Mouse (Mus musculus): ENCODE data around the gene Mcrs1. TPM values are rescaled to one million over a fixed set of nuclear protein-coding genes. Genes with fewer than 3 reads are reported as not detected.
"Not testable (repeated sequence)": the region's sequence is repeated elsewhere in the genome, so short reads cannot be mapped to it uniquely, and the experiment has no call there.

Gene Mcrs1
- polyA plus RNA-seq, 1 experiment from 2014 or later: 64.2 TPM

DNA sequence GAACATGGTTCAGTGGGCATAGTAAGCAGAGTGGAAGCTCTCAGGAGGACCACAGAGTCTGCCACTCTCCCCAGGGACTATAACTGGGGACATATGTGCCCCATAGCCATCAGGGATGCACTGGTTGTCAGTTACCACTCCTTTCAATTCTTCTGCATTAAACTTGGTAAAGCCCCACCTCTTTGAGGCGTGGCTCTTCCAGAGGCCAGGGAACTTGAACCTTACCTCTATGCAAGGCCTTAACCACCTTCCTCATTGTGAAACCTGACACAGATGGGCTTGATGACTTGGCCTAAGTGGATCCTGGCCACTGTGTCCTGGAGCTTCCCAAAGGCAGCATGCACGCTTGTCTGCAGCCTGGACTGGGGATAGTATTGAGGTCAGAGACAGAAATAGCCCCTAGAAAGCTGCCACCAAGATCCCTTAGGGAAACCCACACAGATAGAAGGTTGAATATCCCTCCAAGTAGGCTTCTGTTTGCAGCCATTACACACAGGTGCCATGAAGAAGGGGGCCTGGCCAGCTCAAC is 2.8 kb upstream of the Mcrs1 start:
- H3K9ac ChIP-seq (ENCODE audit: low read length): no peak overlapping the region
- no peaks in the 10 kb centered on the region for H3K27me3 ChIP-seq (ENCODE audit: control insufficient read depth, insufficient read depth, low read length)
- TF ChIP-seq CTCF (IDR thresholded peaks at IDR 0.05; ENCODE audit: low read depth): no peak
- no peak for TF ChIP-seq EP300 (optimal IDR thresholded peaks at IDR 0.05)
- H3K4me3 ChIP-seq (ENCODE audit: low read depth, low read length): no peak overlapping the region
- H3K4me2 ChIP-seq (replicated peaks; ENCODE audit: low read depth): no peak overlapping the region
- DNase-seq (ENCODE audit: low spot score) (no peak), ATAC-seq (ENCODE audit: low FRiP score, low TSS enrichment) (no peak)
- no peaks in the 10 kb centered on the region for H3K36me3 ChIP-seq (ENCODE audit: control insufficient read depth, insufficient read depth, low read length)
- no peaks in the 10 kb centered on the region for H3K4me1 ChIP-seq (replicated peaks; ENCODE audit: control insufficient read depth, insufficient read depth)
- no peaks in the 10 kb centered on the region for H3K9me3 ChIP-seq (ENCODE audit: control insufficient read depth, low read length)
- H3K27ac ChIP-seq (replicated peaks): no peak overlapping the region
- 81% methylated on average over 2 of the region's 2 CpGs for WGBS

DNA sequence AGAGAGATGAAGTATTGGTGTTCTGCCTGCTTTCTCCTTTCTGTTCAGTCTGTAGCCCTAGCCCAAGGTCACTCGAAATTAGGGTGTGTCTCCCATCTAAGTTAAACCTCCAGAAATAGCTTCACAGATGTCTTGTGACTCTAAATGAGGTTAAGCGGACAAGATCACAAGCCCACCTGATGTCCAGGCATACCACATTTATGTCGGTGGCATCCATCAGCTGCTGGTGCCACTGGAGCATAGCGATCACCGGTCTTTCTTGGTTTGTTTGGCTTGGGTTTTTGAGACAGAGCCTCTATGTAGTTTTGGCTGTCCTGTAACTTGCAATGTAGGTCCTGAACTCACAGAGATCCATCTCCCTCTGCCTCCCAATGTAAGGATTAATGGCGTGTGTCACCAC is 2.0 kb upstream of the Mcrs1 start:
- ATAC-seq (ENCODE audit: low FRiP score, low TSS enrichment): no peak
- Histone ChIP-seq H3K4me3 (ENCODE audit: low read depth, low read length) (no peak overlapping the region), H3K36me3 (ENCODE audit: control insufficient read depth, insufficient read depth, low read length) (no peaks in the 10 kb centered on the region), H3K4me2 (replicated peaks; ENCODE audit: low read depth) (no peak overlapping the region), H3K9ac (ENCODE audit: low read length) (no peak overlapping the region), H3K4me1 (replicated peaks; ENCODE audit: control insufficient read depth, insufficient read depth) (no peaks in the 10 kb centered on the region), H3K9me3 (ENCODE audit: control insufficient read depth, low read length) (no peaks in the 10 kb centered on the region), H3K27ac (replicated peaks) (no peak overlapping the region), H3K27me3 (ENCODE audit: control insufficient read depth, insufficient read depth, low read length) (no peaks in the 10 kb centered on the region)
- no peak for TF ChIP-seq CTCF (IDR thresholded peaks at IDR 0.05; ENCODE audit: low read depth)
- DNase-seq (ENCODE audit: low spot score): no peak
- 85% methylated on average over 6 of the region's 6 CpGs for WGBS

DNA sequence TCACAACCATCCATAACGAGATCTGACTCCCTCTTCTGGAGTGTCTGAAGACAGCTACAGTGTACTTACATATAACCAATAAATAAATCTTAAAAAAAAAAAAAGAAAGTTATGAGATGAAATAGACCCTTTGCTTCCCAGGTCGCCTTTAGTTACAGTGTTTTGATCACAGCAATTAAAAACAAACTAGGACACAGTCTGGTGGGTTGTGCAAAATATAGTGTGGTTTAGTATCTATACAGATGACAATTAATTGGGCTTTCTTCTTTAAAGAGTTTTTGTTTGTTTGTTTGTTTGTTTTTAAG is 1.4 kb upstream of the Mcrs1 start:
- 39% methylated on average over 2 of the region's 2 CpGs for WGBS

DNA sequence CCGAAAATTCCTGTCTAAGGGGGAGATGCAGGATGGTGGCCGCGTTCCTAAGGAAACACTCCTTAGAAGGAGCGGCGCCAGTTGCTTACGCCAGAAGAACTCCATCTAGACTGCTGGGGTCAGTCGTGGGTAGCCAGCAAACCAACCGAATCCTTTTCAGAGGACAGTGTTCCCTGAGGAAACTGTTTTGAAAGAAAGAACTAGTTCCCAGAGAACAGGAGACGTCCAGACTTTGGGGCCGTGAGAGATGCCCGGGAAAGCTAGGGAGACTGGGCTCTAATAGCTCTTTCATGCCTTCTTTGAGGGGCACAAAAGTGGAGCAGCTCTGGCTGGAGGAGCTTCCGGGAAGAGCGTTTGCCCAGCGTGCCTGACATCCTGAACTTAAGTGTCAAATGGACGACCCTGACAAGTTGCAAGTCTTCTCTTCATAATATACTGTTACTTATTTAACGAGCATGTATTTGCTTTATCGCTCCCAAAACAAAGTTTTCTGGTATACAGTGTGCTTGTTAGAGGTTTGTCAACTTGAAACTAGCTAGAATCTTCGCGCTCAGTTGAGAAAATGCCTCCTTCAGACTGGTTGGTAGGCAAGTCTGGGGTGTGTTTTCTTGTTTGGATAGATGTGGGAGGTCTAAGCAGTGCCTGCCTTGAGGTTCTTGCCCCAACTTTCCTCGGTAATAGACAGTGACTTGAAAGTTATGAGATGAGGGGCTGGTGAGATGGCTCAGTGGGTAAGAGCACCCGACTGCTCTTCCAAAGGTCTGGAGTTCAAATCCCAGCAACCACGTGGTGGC is 817 bp upstream of the Mcrs1 start:
- Histone ChIP-seq H3K36me3 (ENCODE audit: control insufficient read depth, insufficient read depth, low read length) (0 out of 2 replicates have a peak, but pooled peaks cover under 1% of the 10 kb centered on the region), H3K27me3 (ENCODE audit: control insufficient read depth, insufficient read depth, low read length) (no peaks in the 10 kb centered on the region), H3K4me1 (replicated peaks; ENCODE audit: control insufficient read depth, insufficient read depth) (no peaks in the 10 kb centered on the region), H3K4me3 (ENCODE audit: low read depth, low read length) (peak overlapping the region; percentile 57), H3K27ac (replicated peaks) (peak overlapping the region; percentile 99), H3K4me2 (replicated peaks; ENCODE audit: low read depth) (peak overlapping the region; percentile 77), H3K9me3 (ENCODE audit: control insufficient read depth, low read length) (no peaks in the 10 kb centered on the region), H3K9ac (ENCODE audit: low read length) (peak overlapping the region; percentile 63)
- DNase-seq (ENCODE audit: low spot score): no peak
- TF ChIP-seq CTCF (IDR thresholded peaks at IDR 0.05; ENCODE audit: low read depth) (peak; percentile 46), EP300 (optimal IDR thresholded peaks at IDR 0.05) (no peak)
- 3% methylated on average over 22 of the region's 22 CpGs for WGBS
- peak; percentile 65 for ATAC-seq (ENCODE audit: low FRiP score, low TSS enrichment)

More for the DNA sequence above, 1.4 kb upstream of the Mcrs1 start:
- DNase-seq (ENCODE audit: low spot score); H3K4me1 ChIP-seq (replicated peaks; ENCODE audit: control insufficient read depth, insufficient read depth); H3K4me2 ChIP-seq (replicated peaks; ENCODE audit: low read depth); H3K9ac ChIP-seq (ENCODE audit: low read length); H3K27me3 ChIP-seq (ENCODE audit: control insufficient read depth, insufficient read depth, low read length); ATAC-seq (ENCODE audit: low FRiP score, low TSS enrichment); H3K9me3 ChIP-seq (ENCODE audit: control insufficient read depth, low read length); H3K36me3 ChIP-seq (ENCODE audit: control insufficient read depth, insufficient read depth, low read length): not testable (repeated sequence)
- peak overlapping the region; percentile 57; the same call in 1 of the 2 replicates for H3K4me3 ChIP-seq (ENCODE audit: low read depth, low read length)
- peak overlapping the region; percentile 99; the same call in 1 of the 2 replicates for H3K27ac ChIP-seq (replicated peaks)

DNA sequence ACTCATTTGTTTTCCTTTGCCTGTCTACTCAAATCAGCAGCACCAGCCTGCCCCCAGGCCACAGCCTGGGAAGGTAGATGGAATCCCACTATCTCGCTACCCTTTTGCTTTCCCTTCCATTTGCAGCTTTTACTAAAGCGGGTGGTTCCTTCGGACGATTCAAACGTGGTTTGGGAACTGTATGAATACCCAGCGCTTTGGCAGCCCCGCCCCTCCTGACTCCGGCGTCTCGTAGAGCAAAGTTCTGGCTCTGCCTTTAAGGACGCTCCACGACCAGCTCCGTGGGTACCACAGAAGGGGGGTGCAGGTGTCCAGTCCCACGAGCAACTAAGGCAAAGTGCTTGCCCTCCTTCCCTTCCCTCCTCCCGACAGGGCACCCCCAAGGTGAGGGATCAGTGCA is 650 bp downstream of the Mcrs1 start:
- ATAC-seq (ENCODE audit: low FRiP score, low TSS enrichment): 0 out of 2 replicates have a peak, but pooled peaks have one; percentile 2
- not testable (repeated sequence) for DNase-seq (ENCODE audit: low spot score); H3K27ac ChIP-seq (replicated peaks); H3K4me1 ChIP-seq (replicated peaks; ENCODE audit: control insufficient read depth, insufficient read depth); H3K9me3 ChIP-seq (ENCODE audit: control insufficient read depth, low read length); H3K27me3 ChIP-seq (ENCODE audit: control insufficient read depth, insufficient read depth, low read length)
- Histone ChIP-seq H3K9ac (ENCODE audit: low read length) (peak overlapping the region; percentile 50; the same call in 1 of the 2 replicates), H3K4me3 (ENCODE audit: low read depth, low read length) (peak overlapping the region; percentile 57), H3K36me3 (ENCODE audit: control insufficient read depth, insufficient read depth, low read length) (peaks cover 11% of the 10 kb centered on the region; the same call in 1 of the 2 replicates), H3K4me2 (replicated peaks; ENCODE audit: low read depth) (peak overlapping the region; percentile 55)
- 2% methylated on average over 14 of the region's 15 CpGs for WGBS

DNA sequence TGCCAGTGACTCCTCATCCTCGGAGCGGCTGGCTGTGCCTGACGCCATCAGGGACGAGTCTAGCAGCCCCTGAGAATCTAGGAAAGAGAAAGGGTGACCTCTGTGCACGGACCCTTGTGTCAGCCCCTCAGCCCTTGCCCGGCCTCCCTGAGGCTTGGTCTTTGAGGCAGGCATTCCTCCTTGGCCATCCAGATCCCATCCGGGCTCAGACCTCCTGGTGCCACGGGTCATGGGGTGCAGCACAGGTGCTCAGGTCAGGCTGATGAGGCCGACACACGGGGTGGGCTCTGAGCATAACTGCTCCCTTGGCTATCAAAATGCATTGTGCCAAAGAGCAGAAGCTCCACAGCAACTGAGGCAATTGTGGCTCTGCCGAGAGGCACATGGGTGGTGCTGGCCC is 1.8 kb downstream of the Mcrs1 start:
- Histone ChIP-seq H3K4me3 (ENCODE audit: low read depth, low read length) (no peak overlapping the region), H3K4me1 (replicated peaks; ENCODE audit: control insufficient read depth, insufficient read depth) (no peaks in the 10 kb centered on the region), H3K9me3 (ENCODE audit: control insufficient read depth, low read length) (no peaks in the 10 kb centered on the region), H3K9ac (ENCODE audit: low read length) (no peak overlapping the region), H3K27ac (replicated peaks) (no peak overlapping the region), H3K36me3 (ENCODE audit: control insufficient read depth, insufficient read depth, low read length) (peaks cover 14% of the 10 kb centered on the region; the same call in 1 of the 2 replicates), H3K27me3 (ENCODE audit: control insufficient read depth, insufficient read depth, low read length) (no peaks in the 10 kb centered on the region), H3K4me2 (replicated peaks; ENCODE audit: low read depth) (no peak overlapping the region)
- ATAC-seq (ENCODE audit: low FRiP score, low TSS enrichment): no peak
- no peak for DNase-seq (ENCODE audit: low spot score)
- 94% methylated on average over 11 of the region's 11 CpGs for WGBS
- no peak for TF ChIP-seq EP300 (optimal IDR thresholded peaks at IDR 0.05)
